Mouse (Mus musculus): ENCODE measurements around the gene Car12. TPM values are rescaled to one million over a fixed set of nuclear protein-coding genes. Genes with fewer than 3 reads are reported as not detected.

Gene Car12
- polyA plus RNA-seq, 1 experiment from 2014 or later: 19.3 TPM

GRCm38 (mm10) chr9:66680102-66680501, 33.4 kb upstream of the Car12 start:
- H3K9ac ChIP-seq (ENCODE audit: low read length): no peak overlapping the region
- H3K9me3 ChIP-seq (replicated peaks; ENCODE audit: control insufficient read depth, low read length): no peaks in the 10 kb centered on the region
- no peak overlapping the region for H3K27ac ChIP-seq (ENCODE audit: low read length)
- ATAC-seq (ENCODE audit: insufficient read depth, low FRiP score): no peak
- H3K4me2 ChIP-seq (ENCODE audit: low read depth, low read length): no peak overlapping the region
- H3K27me3 ChIP-seq (ENCODE audit: control insufficient read depth, insufficient read depth, low read length): no peaks in the 10 kb centered on the region
- H3K36me3 ChIP-seq (ENCODE audit: control insufficient read depth, insufficient read depth, low read length): no peaks in the 10 kb centered on the region
- 41% methylated on average over 6 of the region's 6 CpGs for WGBS
- no peaks in the 10 kb centered on the region for H3K4me1 ChIP-seq (ENCODE audit: control insufficient read depth, insufficient read depth, low read length)
- H3K4me3 ChIP-seq (replicated peaks; ENCODE audit: low read length): no peak overlapping the region

- no peaks in the 10 kb centered on the region for H3K4me1 ChIP-seq (ENCODE audit: control insufficient read depth, insufficient read depth, low read length)
- H3K36me3 ChIP-seq (ENCODE audit: control insufficient read depth, insufficient read depth, low read length): no peaks in the 10 kb centered on the region
- no peak for ATAC-seq (ENCODE audit: insufficient read depth, low FRiP score)
- WGBS: 80% methylated on average over 3 of the region's 3 CpGs
- H3K4me3 ChIP-seq (replicated peaks; ENCODE audit: low read length): no peak overlapping the region
- no peaks in the 10 kb centered on the region for H3K9me3 ChIP-seq (replicated peaks; ENCODE audit: control insufficient read depth, low read length)
- no peak overlapping the region for H3K27ac ChIP-seq (ENCODE audit: low read length)
- no peak overlapping the region for H3K4me2 ChIP-seq (ENCODE audit: low read depth, low read length)
- no peak overlapping the region for H3K9ac ChIP-seq (ENCODE audit: low read length)
- no peaks in the 10 kb centered on the region for H3K27me3 ChIP-seq (ENCODE audit: control insufficient read depth, insufficient read depth, low read length)
Measured at GRCm38 (mm10) chr9:66682822-66683221, 30.7 kb upstream of the Car12 start.

GRCm38 (mm10) chr9:66685730-66686129, 27.8 kb upstream of the Car12 start:
- Histone ChIP-seq H3K9ac (ENCODE audit: low read length) (no peak overlapping the region), H3K4me2 (ENCODE audit: low read depth, low read length) (no peak overlapping the region), H3K4me3 (replicated peaks; ENCODE audit: low read length) (no peak overlapping the region), H3K36me3 (ENCODE audit: control insufficient read depth, insufficient read depth, low read length) (no peaks in the 10 kb centered on the region), H3K27ac (ENCODE audit: low read length) (no peak overlapping the region), H3K27me3 (ENCODE audit: control insufficient read depth, insufficient read depth, low read length) (no peaks in the 10 kb centered on the region), H3K4me1 (ENCODE audit: control insufficient read depth, insufficient read depth, low read length) (no peaks in the 10 kb centered on the region), H3K9me3 (replicated peaks; ENCODE audit: control insufficient read depth, low read length) (no peaks in the 10 kb centered on the region)
- ATAC-seq (ENCODE audit: insufficient read depth, low FRiP score): no peak
- 69% methylated on average over 6 of the region's 6 CpGs for WGBS

GRCm38 (mm10) chr9:66687713-66688112, 25.8 kb upstream of the Car12 start:
- Histone ChIP-seq H3K4me2 (ENCODE audit: low read depth, low read length) (no peak overlapping the region), H3K27me3 (ENCODE audit: control insufficient read depth, insufficient read depth, low read length) (no peaks in the 10 kb centered on the region), H3K9ac (ENCODE audit: low read length) (no peak overlapping the region), H3K9me3 (replicated peaks; ENCODE audit: control insufficient read depth, low read length) (no peaks in the 10 kb centered on the region), H3K4me1 (ENCODE audit: control insufficient read depth, insufficient read depth, low read length) (no peaks in the 10 kb centered on the region), H3K4me3 (replicated peaks; ENCODE audit: low read length) (no peak overlapping the region), H3K36me3 (ENCODE audit: control insufficient read depth, insufficient read depth, low read length) (no peaks in the 10 kb centered on the region), H3K27ac (ENCODE audit: low read length) (no peak overlapping the region)
- WGBS: 75% methylated on average over 2 of the region's 2 CpGs
- ATAC-seq (ENCODE audit: insufficient read depth, low FRiP score): no peak

- no peak for ATAC-seq (ENCODE audit: insufficient read depth, low FRiP score)
- no peak overlapping the region for H3K27ac ChIP-seq (ENCODE audit: low read length)
- no peaks in the 10 kb centered on the region for H3K9me3 ChIP-seq (replicated peaks; ENCODE audit: control insufficient read depth, low read length)
- no peak overlapping the region for H3K4me2 ChIP-seq (ENCODE audit: low read depth, low read length)
- no peaks in the 10 kb centered on the region for H3K4me1 ChIP-seq (ENCODE audit: control insufficient read depth, insufficient read depth, low read length)
- no peaks in the 10 kb centered on the region for H3K27me3 ChIP-seq (ENCODE audit: control insufficient read depth, insufficient read depth, low read length)
- no peak overlapping the region for H3K4me3 ChIP-seq (replicated peaks; ENCODE audit: low read length)
- no peak overlapping the region for H3K9ac ChIP-seq (ENCODE audit: low read length)
- WGBS: 73% methylated on average over 4 of the region's 4 CpGs
- no peaks in the 10 kb centered on the region for H3K36me3 ChIP-seq (ENCODE audit: control insufficient read depth, insufficient read depth, low read length)
Measured at GRCm38 (mm10) chr9:66691683-66692305, 21.7 kb upstream of the Car12 start.

- H3K27ac ChIP-seq (ENCODE audit: low read length): no peak overlapping the region
- WGBS: 74% methylated on average over 7 of the region's 7 CpGs
- no peaks in the 10 kb centered on the region for H3K4me1 ChIP-seq (ENCODE audit: control insufficient read depth, insufficient read depth, low read length)
- H3K27me3 ChIP-seq (ENCODE audit: control insufficient read depth, insufficient read depth, low read length): no peaks in the 10 kb centered on the region
- H3K4me2 ChIP-seq (ENCODE audit: low read depth, low read length): no peak overlapping the region
- no peaks in the 10 kb centered on the region for H3K9me3 ChIP-seq (replicated peaks; ENCODE audit: control insufficient read depth, low read length)
- H3K36me3 ChIP-seq (ENCODE audit: control insufficient read depth, insufficient read depth, low read length): no peaks in the 10 kb centered on the region
- no peak overlapping the region for H3K4me3 ChIP-seq (replicated peaks; ENCODE audit: low read length)
- H3K9ac ChIP-seq (ENCODE audit: low read length): no peak overlapping the region
- peak; percentile 60 for ATAC-seq (ENCODE audit: insufficient read depth, low FRiP score)
Measured at GRCm38 (mm10) chr9:66697355-66698140, 15.9 kb upstream of the Car12 start.

GRCm38 (mm10) chr9:66699748-66700147, 13.7 kb upstream of the Car12 start:
- no peak overlapping the region for H3K27ac ChIP-seq (ENCODE audit: low read length)
- no peak overlapping the region for H3K4me3 ChIP-seq (replicated peaks; ENCODE audit: low read length)
- 86% methylated on average over 4 of the region's 4 CpGs for WGBS
- no peaks in the 10 kb centered on the region for H3K36me3 ChIP-seq (ENCODE audit: control insufficient read depth, insufficient read depth, low read length)
- H3K4me2 ChIP-seq (ENCODE audit: low read depth, low read length): no peak overlapping the region
- no peak overlapping the region for H3K9ac ChIP-seq (ENCODE audit: low read length)
- H3K4me1 ChIP-seq (ENCODE audit: control insufficient read depth, insufficient read depth, low read length): no peaks in the 10 kb centered on the region
- H3K27me3 ChIP-seq (ENCODE audit: control insufficient read depth, insufficient read depth, low read length): no peaks in the 10 kb centered on the region
- no peaks in the 10 kb centered on the region for H3K9me3 ChIP-seq (replicated peaks; ENCODE audit: control insufficient read depth, low read length)
- ATAC-seq (ENCODE audit: insufficient read depth, low FRiP score): no peak

- H3K9ac ChIP-seq (ENCODE audit: low read length): no peak overlapping the region
- 84% methylated on average over 4 of the region's 4 CpGs for WGBS
Measured at GRCm38 (mm10) chr9:66703002-66703401, 10.5 kb upstream of the Car12 start.

GRCm38 (mm10) chr9:66705354-66705753, 8.1 kb upstream of the Car12 start:
- H3K9ac ChIP-seq (ENCODE audit: low read length): no peak overlapping the region
- no peak overlapping the region for H3K4me2 ChIP-seq (ENCODE audit: low read depth, low read length)
- H3K27me3 ChIP-seq (ENCODE audit: control insufficient read depth, insufficient read depth, low read length): no peaks in the 10 kb centered on the region
- H3K36me3 ChIP-seq (ENCODE audit: control insufficient read depth, insufficient read depth, low read length): no peaks in the 10 kb centered on the region
- H3K9me3 ChIP-seq (replicated peaks; ENCODE audit: control insufficient read depth, low read length): no peaks in the 10 kb centered on the region
- no peak for ATAC-seq (ENCODE audit: insufficient read depth, low FRiP score)
- no peak overlapping the region for H3K27ac ChIP-seq (ENCODE audit: low read length)
- no peak overlapping the region for H3K4me3 ChIP-seq (replicated peaks; ENCODE audit: low read length)
- H3K4me1 ChIP-seq (ENCODE audit: control insufficient read depth, insufficient read depth, low read length): 0 out of 2 replicates have a peak, but pooled peaks cover 8% of the 10 kb centered on the region

More at GRCm38 (mm10) chr9:66703002-66703401, 10.5 kb upstream of the Car12 start:
- Histone ChIP-seq H3K27ac (ENCODE audit: low read length) (no peak overlapping the region), H3K27me3 (ENCODE audit: control insufficient read depth, insufficient read depth, low read length) (no peaks in the 10 kb centered on the region), H3K9me3 (replicated peaks; ENCODE audit: control insufficient read depth, low read length) (no peaks in the 10 kb centered on the region), H3K4me3 (replicated peaks; ENCODE audit: low read length) (no peak overlapping the region), H3K36me3 (ENCODE audit: control insufficient read depth, insufficient read depth, low read length) (no peaks in the 10 kb centered on the region), H3K4me1 (ENCODE audit: control insufficient read depth, insufficient read depth, low read length) (0 out of 2 replicates have a peak, but pooled peaks cover 5% of the 10 kb centered on the region), H3K4me2 (ENCODE audit: low read depth, low read length) (no peak overlapping the region)
- no peak for ATAC-seq (ENCODE audit: insufficient read depth, low FRiP score)

Measured in stomach, embryonic 16.5 days (tissue).